Comparison of ENCODE assay signal across 8 mouse cellular contexts in the genomic region with DNA sequence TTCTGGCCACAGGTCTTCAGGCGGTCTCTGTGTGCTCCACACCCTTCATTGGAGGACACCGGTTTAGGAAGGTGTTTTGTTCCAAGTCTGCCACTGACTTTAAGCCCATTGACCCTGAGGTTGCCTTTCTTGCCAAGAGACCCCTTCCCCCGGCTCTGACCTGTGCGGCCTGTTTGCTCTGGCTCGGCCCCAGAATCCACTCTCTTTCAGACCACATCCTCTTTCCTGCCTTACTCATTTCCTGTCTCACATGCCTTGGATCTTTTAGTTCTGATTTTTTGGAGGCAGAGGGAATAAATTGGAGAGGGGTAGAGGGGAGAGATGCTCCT. TPM values are rescaled to one million over a fixed set of nuclear protein-coding genes. Genes with fewer than 3 reads are reported as not detected.
DNase-seq lines count a peak whose midpoint lies in the region; ATAC-seq and TF ChIP-seq lines count a peak whose summit lies in the region.

No protein-coding gene starts in this region.

- no peak for TF ChIP-seq CTCF in midbrain, postnatal 0 days (IDR thresholded peaks at IDR 0.05)

- ATAC-seq in common myeloid progenitor, adult 5-6 weeks (replicated peaks; ENCODE audit: low read depth, poor library complexity, severe bottlenecking): 0 out of 2 replicates have a peak, but pooled peaks have one; percentile 6
- no peak for ATAC-seq in limb, embryonic 15.5 days (ENCODE audit: insufficient number of reproducible peaks, low FRiP score, low TSS enrichment, low read depth)
- ATAC-seq in midbrain, postnatal 0 days (ENCODE audit: low FRiP score): no peak

- peak overlapping the region; percentile 99 for H3K9ac ChIP-seq in limb, embryonic 15.5 days
- peak overlapping the region; percentile 100 for H3K9ac ChIP-seq in midbrain, postnatal 0 days (replicated peaks; ENCODE audit: low read length, poor library complexity, severe bottlenecking)

- peak; percentile 49 for DNase-seq in CD4-positive helper T cell, adult 2 months (ENCODE audit: low read depth, low spot score)
- peak; percentile 62 for DNase-seq in heart, postnatal 4 days
- no peak for DNase-seq in midbrain, postnatal 0 days (ENCODE audit: low spot score)
- no peak for DNase-seq in embryo, embryonic 10 days (ENCODE audit: low spot score)
- DNase-seq in testis, postnatal 10 days (ENCODE audit: low spot score): no peak
- DNase-seq in gastrocnemius, adult 18-20 months (ENCODE audit: low spot score): no peak

- H3K4me1 ChIP-seq in limb, embryonic 15.5 days: peaks cover 68% of the 10 kb centered on the region
- H3K4me1 ChIP-seq in midbrain, postnatal 0 days (ENCODE audit: insufficient read depth, low read length): peaks cover 27% of the 10 kb centered on the region

- 23% methylated on average over 5 of the region's 5 CpGs for whole genome bisulfite sequencing in limb, embryonic 15.5 days
- WGBS in midbrain, postnatal 0 days: 9% methylated on average over 5 of the region's 5 CpGs

- H3K9me3 ChIP-seq in limb, embryonic 15.5 days: no peaks in the 10 kb centered on the region
- no peaks in the 10 kb centered on the region for H3K9me3 ChIP-seq in midbrain, postnatal 0 days (ENCODE audit: low read length)

- H3K4me2 ChIP-seq in limb, embryonic 15.5 days: peak overlapping the region; percentile 60
- H3K4me2 ChIP-seq in midbrain, postnatal 0 days (ENCODE audit: low read depth, low read length, poor library complexity, severe bottlenecking): peak overlapping the region; percentile 83

- no peaks in the 10 kb centered on the region for H3K27me3 ChIP-seq in limb, embryonic 15.5 days
- H3K27me3 ChIP-seq in midbrain, postnatal 0 days (ENCODE audit: insufficient read depth, low read length): no peaks in the 10 kb centered on the region

- H3K36me3 ChIP-seq in limb, embryonic 15.5 days: peaks cover 7% of the 10 kb centered on the region; the same call in 1 of the 2 replicates
- H3K36me3 ChIP-seq in midbrain, postnatal 0 days (ENCODE audit: insufficient read depth, low read length): no peaks in the 10 kb centered on the region

- peak overlapping the region; percentile 63 for H3K27ac ChIP-seq in limb, embryonic 15.5 days
- H3K27ac ChIP-seq in midbrain, postnatal 0 days (ENCODE audit: low read depth, low read length): peak overlapping the region; percentile 60

- H3K4me3 ChIP-seq in limb, embryonic 15.5 days: peak overlapping the region; percentile 96
- H3K4me3 ChIP-seq in midbrain, postnatal 0 days (ENCODE audit: low read depth, low read length): peak overlapping the region; percentile 81

RNA-seq across cellular contexts. Expression of a gene that starts 25.5 kb away (rescaled TPM):
- total RNA-seq in common myeloid progenitor, adult 5-6 weeks (2017): 0.09 TPM in 1 of 2 replicates, not detected in the other
- total RNA-seq in heart, postnatal 4 days (2021): under 1 TPM; 0.20 to 0.36 TPM
- 0.24 and 0.25 TPM in 2 replicates for polyA plus RNA-seq in limb, embryonic 15.5 days (2015; fragmentation: Nextera tagmentation; extraction: Ambion mirVana)
- 0.19 and 0.38 TPM in 2 replicates for total RNA-seq in midbrain, postnatal 0 days (2014; rRNA removed)
- polyA plus RNA-seq in midbrain, postnatal 0 days (2015; fragmentation: Nextera tagmentation; extraction: Ambion mirVana): 0.05 TPM in 1 of 2 replicates, not detected in the other
- not detected for total RNA-seq in gastrocnemius, adult 18-20 months (2021)

Comparison
In these comparisons a context has a peak if more than half of its experiments do, and no peak if none do; other contexts are left out.
1. DNase-seq: peak in CD4-positive helper T cell, adult 2 months (single experiment) and heart, postnatal 4 days (single experiment); none in midbrain, postnatal 0 days (single experiment), embryo, embryonic 10 days (single experiment), testis, postnatal 10 days (single experiment) and gastrocnemius, adult 18-20 months (single experiment).